Mouse (Mus musculus) CH12.LX (cell line): ENCODE results near the gene Pnpla8. TPM values are rescaled to one million over a fixed set of nuclear protein-coding genes. Genes with fewer than 3 reads are reported as not detected.

ENCODE experiments used
- DNase-seq: peaks from one replicate; pipeline ENCODE4 v3.0.0-alpha.2; 2013; ENCODE audit errors: extremely low read depth
- H3K27ac ChIP-seq: 2 replicates; pipeline ENCODE4 v1.5.1; 2012; ENCODE audit warnings: low read depth, mild to moderate bottlenecking, control low read depth, moderate library complexity; ENCODE audit not compliant: insufficient read depth
- H3K27me3 ChIP-seq: replicated peaks from 2 replicates; pipeline ENCODE3; 2012; ENCODE audit warnings: inconsistent platforms
- H3K36me3 ChIP-seq, 2 experiments: replicated peaks in 1 of 2; 2 replicates each; pipeline versions ENCODE3 to v1.6.1; 2012; ENCODE audit warnings: inconsistent platforms in 1 of 2, low read length in 1 of 2, mild to moderate bottlenecking in 1 of 2, mixed read lengths in 1 of 2, moderate library complexity in 1 of 2; ENCODE audit not compliant: control insufficient read depth in 1 of 2, insufficient read depth in 1 of 2
- H3K4me1 ChIP-seq, 2 experiments: 2 replicates each; pipeline ENCODE4 v1.6.1; 2012; ENCODE audit warnings: inconsistent platforms in 1 of 2, moderate library complexity in 1 of 2; ENCODE audit not compliant: insufficient read depth in 2 of 2, control insufficient read depth in 1 of 2
- H3K4me2 ChIP-seq: 2 replicates; pipeline ENCODE4 v1.6.1; 2012; ENCODE audit warnings: low read depth, mild to moderate bottlenecking, control low read depth; ENCODE audit not compliant: poor library complexity, insufficient read depth, severe bottlenecking
- H3K4me3 ChIP-seq, 3 experiments: fragments of 150-350 bp in 1 of 3; sonication (generic) in 1 of 3; replicated peaks in 1 of 3; 2 replicates each; pipeline versions ENCODE3 to v1.5.1; 2011 to 2012; ENCODE audit warnings: low read depth in 2 of 3, low read length in 2 of 3, mild to moderate bottlenecking in 2 of 3, moderate library complexity in 2 of 3, control low read depth in 1 of 3, improper control_type of control experiment in 1 of 3, inconsistent platforms in 1 of 3, mixed read lengths in 1 of 3; ENCODE audit not compliant: poor library complexity in 1 of 3
- H3K79me2 ChIP-seq: replicated peaks from 2 replicates; pipeline ENCODE4 v1.6.1; 2012; ENCODE audit warnings: mild to moderate bottlenecking, moderate library complexity; ENCODE audit not compliant: control insufficient read depth, poor library complexity, insufficient read depth, severe bottlenecking; ENCODE audit errors: extremely low read depth
- H3K9ac ChIP-seq: 2 replicates; pipeline ENCODE4 v1.6.1; 2012; ENCODE audit warnings: low read depth, mild to moderate bottlenecking, control low read depth, moderate library complexity; ENCODE audit not compliant: insufficient read depth
- H3K9me3 ChIP-seq: replicated peaks from 2 replicates; pipeline ENCODE3; 2012; ENCODE audit warnings: low read length, inconsistent platforms, mixed read lengths
- CHD1 ChIP-seq: IDR thresholded peaks from 2 replicates; pipeline ENCODE4 v1.6.1; 2012; ENCODE audit warnings: low read depth, low read length, improper control_type of control experiment, inconsistent platforms
- CHD2 ChIP-seq: IDR thresholded peaks from 2 replicates; pipeline ENCODE4 v1.6.1; 2011; ENCODE audit warnings: low read length, improper control_type of control experiment
- CTCF ChIP-seq, 2 experiments: IDR thresholded peaks in 1 of 2; conservative IDR thresholded peaks in 1 of 2; 2 replicates each; pipeline ENCODE4 v1.5.1; 2011 to 2012; ENCODE audit warnings: low read depth in 2 of 2, low read length in 2 of 2, improper control_type of control experiment in 1 of 2, inconsistent platforms in 1 of 2, mild to moderate bottlenecking in 1 of 2, moderate library complexity in 1 of 2
- E2F4 ChIP-seq: IDR thresholded peaks from 2 replicates; pipeline ENCODE4 v1.6.1; 2011; ENCODE audit warnings: low read depth, low read length, improper control_type of control experiment; ENCODE audit not compliant: insufficient replicate concordance
- ELF1 ChIP-seq: IDR thresholded peaks from 2 replicates; pipeline ENCODE4 v1.6.1; 2014; ENCODE audit warnings: low read depth, mild to moderate bottlenecking, inconsistent platforms, low read length, improper control_type of control experiment
- ETS1 ChIP-seq: conservative IDR thresholded peaks from 2 replicates; pipeline ENCODE4 v1.6.1; 2012; ENCODE audit warnings: low read depth, mild to moderate bottlenecking, inconsistent platforms, low read length, improper control_type of control experiment, moderate library complexity
- KAT2A ChIP-seq: IDR thresholded peaks from 2 replicates; pipeline ENCODE4 v1.6.1; 2012; ENCODE audit warnings: low read length, improper control_type of control experiment, inconsistent platforms; ENCODE audit not compliant: insufficient replicate concordance
- MAX ChIP-seq: IDR thresholded peaks from 2 replicates; pipeline ENCODE4 v1.6.1; 2011; ENCODE audit warnings: low read length, improper control_type of control experiment
- MEF2A ChIP-seq: IDR thresholded peaks from 2 replicates; pipeline ENCODE4 v1.6.1; 2014; ENCODE audit warnings: low read depth, mild to moderate bottlenecking, inconsistent platforms, low read length, improper control_type of control experiment, borderline replicate concordance
- MXI1 ChIP-seq: IDR thresholded peaks from 2 replicates; pipeline ENCODE4 v1.6.1; 2011; ENCODE audit warnings: mild to moderate bottlenecking, low read depth, low read length, improper control_type of control experiment
- MYC ChIP-seq: IDR thresholded peaks from 2 replicates; pipeline ENCODE4 v1.6.1; 2011; ENCODE audit warnings: low read depth, mild to moderate bottlenecking, improper control_type of control experiment, low read length
- POLR2AphosphoS2 ChIP-seq: IDR thresholded peaks from 2 replicates; pipeline ENCODE4 v1.6.1; 2011; ENCODE audit warnings: low read depth, low read length, improper control_type of control experiment
- RAD21 ChIP-seq: IDR thresholded peaks from 2 replicates; pipeline ENCODE4 v1.6.1; 2011; ENCODE audit warnings: low read depth, mild to moderate bottlenecking, low read length, improper control_type of control experiment, moderate library complexity
- RCOR1 ChIP-seq: conservative IDR thresholded peaks from 2 replicates; pipeline ENCODE4 v1.6.1; 2012; ENCODE audit warnings: low read depth, mild to moderate bottlenecking, inconsistent platforms, low read length, improper control_type of control experiment
- SIN3A ChIP-seq: IDR thresholded peaks from 2 replicates; pipeline ENCODE4 v1.6.1; 2012; ENCODE audit warnings: low read length, improper control_type of control experiment, inconsistent platforms
- SMC3 ChIP-seq: IDR thresholded peaks from 2 replicates; pipeline ENCODE4 v1.6.1; 2011; ENCODE audit warnings: low read depth, low read length, improper control_type of control experiment
- USF1 ChIP-seq: IDR thresholded peaks from 2 replicates; pipeline ENCODE4 v1.6.1; 2014; ENCODE audit warnings: low read depth, mild to moderate bottlenecking, inconsistent platforms, low read length, improper control_type of control experiment
- ZC3H11A ChIP-seq: IDR thresholded peaks from 2 replicates; pipeline ENCODE4 v1.6.1; 2012; ENCODE audit warnings: low read depth, mild to moderate bottlenecking, inconsistent platforms, low read length, improper control_type of control experiment
- ZNF384 ChIP-seq: IDR thresholded peaks from 2 replicates; pipeline ENCODE4 v1.6.1; 2012; ENCODE audit warnings: low read depth, low read length, improper control_type of control experiment, inconsistent platforms
- dilution Hi-C: fragments of 300-500 bp; cut with MboI; formaldehyde crosslinking; loops from 2 replicates; pipeline ENCODE4 v1.14.3; 2020; ENCODE audit warnings: low sequenced_read_pairs; ENCODE audit not compliant: extremely low pct_unique_long_range_greater_than_20kb, extremely low pct_ligation_motif_present
- in situ Hi-C: fragments of 300-500 bp; cut with MboI; formaldehyde crosslinking; loops from 3 replicates; pipeline ENCODE4 v1.14.3; 2019; ENCODE audit warnings: low sequenced_read_pairs, low pct_ligation_motif_present, low pct_unique_long_range_greater_than_20kb, mixed read lengths
- polyA plus RNA-seq: library from polyadenylated mRNA; unstranded; fragments of >175 nt; gene quantifications from 2 replicates; pipeline ENCODE4 v1.2.1, GENCODE M21; 2012; ENCODE audit warnings: low read depth; ENCODE audit not compliant: insufficient read length
- total RNA-seq, 2 experiments: library from RNA; depleted of rRNA; stranded (reverse); fragments of 300-350 nt in 1 of 2; fragments of >200 nt in 1 of 2; gene quantifications; 2 replicates each; pipeline ENCODE4 v1.2.3; 2012 to 2014

Pnpla8 gene
- total and polyA plus RNA-seq, 3 experiments = 32.3 to 129 (median 63.7) TPM

DNA sequence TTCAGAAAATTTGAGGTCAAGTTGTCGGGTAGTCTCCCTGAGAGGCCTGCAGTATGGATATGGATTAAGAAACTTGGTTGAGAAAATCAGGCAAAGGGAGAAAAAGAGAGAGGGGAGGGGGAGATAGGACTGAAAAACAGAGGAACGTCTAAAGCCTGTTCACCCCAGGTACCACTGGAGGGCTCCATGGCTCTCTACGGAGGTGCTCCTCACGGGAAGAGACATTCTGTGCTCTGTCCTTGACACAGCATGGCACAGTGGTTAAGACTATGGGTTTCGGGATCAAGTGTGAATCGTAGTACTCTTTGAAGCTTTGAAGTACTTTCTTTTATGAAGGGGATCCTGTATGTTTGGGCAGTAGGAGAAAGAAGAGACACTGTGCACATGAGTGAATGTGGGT lies 106.3 kb downstream of the Pnpla8 start:
- Histone ChIP-seq H3K9me3 (no peaks in the 10 kb centered on the region), H3K9ac (no peak overlapping the region), H3K4me1 (peaks cover 0 to 11% of the 10 kb centered on the region in 2 experiments; a peak in 1 of 4 replicates), H3K36me3 (peaks cover 0 to 8% of the 10 kb centered on the region in 2 experiments), H3K27ac (no peak overlapping the region), H3K4me2 (no peak overlapping the region), H3K27me3 (peaks cover 21% of the 10 kb centered on the region), H3K79me2 (no peaks in the 10 kb centered on the region), H3K4me3 (no peak overlapping the region)
- TF ChIP-seq USF1 = no peak
- no peak for TF ChIP-seq ZNF384
- TF ChIP-seq SIN3A = no peak
- TF ChIP-seq CTCF (conservative IDR thresholded peaks at IDR 0.05 in 1 of 2, IDR thresholded peaks at IDR 0.05 in 1 of 2; ENCODE audit: low read depth in 2 of 2, low read length in 2 of 2) = peak in 1 of 2 experiments; percentile 59; a peak in 2 of 4 replicates
- peak; percentile 43 for TF ChIP-seq RAD21
- TF ChIP-seq SMC3 = peak; percentile 39
- no peak for TF ChIP-seq CHD1
- in situ Hi-C loops = no loop called here
- no peak for DNase-seq
- dilution Hi-C loops = no loop called here

DNA sequence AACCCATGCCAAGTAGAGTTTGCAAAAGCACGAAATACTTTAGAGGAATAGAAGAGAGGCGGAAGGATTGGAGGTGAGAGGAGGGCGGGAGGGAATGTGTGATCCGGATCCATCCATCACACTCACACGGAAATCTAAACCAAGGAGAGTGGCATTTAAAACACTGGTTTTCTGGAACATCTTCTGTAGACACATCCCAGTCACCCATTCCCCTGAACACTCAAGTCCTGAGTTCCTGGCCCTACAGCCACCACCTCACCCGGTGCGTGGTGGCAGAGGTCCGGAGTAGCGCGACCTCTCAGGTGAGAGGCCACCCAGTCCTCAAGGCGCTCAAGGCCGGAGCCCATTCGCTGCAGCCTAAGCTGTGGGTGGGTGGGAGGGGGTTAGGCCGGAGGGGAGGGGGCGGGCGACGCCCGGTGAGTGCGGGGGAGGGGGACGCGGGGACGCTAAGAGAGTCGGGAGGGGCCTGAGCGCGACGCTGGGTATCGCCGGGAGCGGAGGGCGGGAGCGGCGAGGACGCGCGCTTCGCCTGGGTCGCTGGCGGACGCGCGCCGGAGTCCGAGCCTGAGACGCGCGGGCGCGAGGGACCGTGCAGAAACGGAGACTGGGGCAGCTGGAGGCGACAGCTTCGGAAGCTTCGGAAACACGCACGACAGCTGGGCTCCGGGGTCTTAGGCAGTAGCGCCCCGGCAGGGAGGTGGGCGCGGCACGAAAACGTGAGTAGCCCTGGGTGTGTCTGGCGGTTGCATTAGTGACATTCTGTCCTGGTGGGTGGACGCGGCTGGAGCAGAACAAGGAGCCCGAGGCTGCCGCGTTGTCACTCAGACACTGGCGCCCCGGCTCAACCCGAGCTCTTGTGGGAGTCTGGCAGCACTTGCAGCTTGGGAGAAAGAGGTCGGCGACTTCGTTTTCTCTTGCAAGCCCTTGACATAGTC lies 107.5 kb downstream of the Pnpla8 start, which contains the start of gene Nrcam:
Nrcam (plus strand) TSS at position 505 of the 935 bp plus-strand sequence.
- Histone ChIP-seq H3K27me3 (peaks cover 21% of the 10 kb centered on the region), H3K4me1 (peaks cover 0 to 11% of the 10 kb centered on the region in 2 experiments; a peak in 1 of 4 replicates), H3K9me3 (no peaks in the 10 kb centered on the region), H3K27ac (no peak within 1 kb of the TSS), H3K36me3 (no peaks in the 10 kb centered on the region), H3K79me2 (no peaks in the 10 kb centered on the region), H3K9ac (no peak within 1 kb of the TSS), H3K4me2 (peak within 1 kb of the TSS; percentile 87), H3K4me3 (peak within 1 kb of the TSS; percentile 16 to 57 (median 47))
- DNase-seq = no peak
- TF ChIP-seq ZC3H11A (no peak), POLR2AphosphoS2 (no peak), E2F4 (no peak), RAD21 (no peak), ELF1 (no peak), MXI1 (no peak), MYC (no peak), ETS1 (no peak), SMC3 (no peak), RCOR1 (no peak), MAX (no peak), CHD2 (no peak), KAT2A (no peak), ZNF384 (no peak), MEF2A (no peak)
- dilution Hi-C loops (no loop called here), in situ Hi-C loops (no loop called here)
